Mouse (Mus musculus): ENCODE results near the gene Adap2.

DNA sequence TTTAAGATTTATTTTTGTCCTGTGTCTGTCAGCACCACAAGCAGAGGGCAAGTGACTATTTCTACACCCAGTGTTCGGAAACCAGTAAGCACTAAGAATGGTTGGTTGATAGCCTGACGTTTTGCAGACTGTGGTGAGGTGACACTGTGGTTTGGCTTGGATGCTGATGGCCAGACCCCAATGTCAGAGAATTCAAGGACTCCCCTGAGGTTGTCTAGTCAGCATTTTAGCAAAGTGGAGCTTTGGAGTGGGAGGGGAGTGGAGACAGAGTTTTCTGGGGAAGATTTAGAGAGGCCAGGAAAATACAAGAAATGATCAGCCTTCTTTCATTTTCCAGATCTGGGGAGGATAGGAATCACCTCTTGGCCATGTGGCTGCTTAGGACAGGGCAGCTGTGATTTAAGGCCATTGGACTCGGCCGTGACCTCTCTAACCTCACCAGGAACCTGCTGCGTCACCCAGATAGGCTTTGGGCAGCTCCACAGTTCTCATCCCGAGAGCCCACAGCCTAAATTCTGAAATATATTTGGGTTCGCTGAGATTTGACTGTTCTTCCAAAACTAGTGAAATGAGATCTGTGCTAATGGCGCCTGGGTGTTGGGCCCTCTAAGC lies 4.4 kb upstream of the Adap2 start:
- TF ChIP-seq CTCF (IDR thresholded peaks at IDR 0.05; ENCODE audit: insufficient read depth, low read length) (no peak), POLR2A (IDR thresholded peaks at IDR 0.05; ENCODE audit: borderline replicate concordance, extremely low read depth, low read depth, low read length) (no peak)

Measured in lung, adult 2 months (tissue).